Mouse (Mus musculus) forebrain, embryonic 16.5 days (tissue): ENCODE data around the gene Tbcb. TPM values are rescaled to one million over a fixed set of nuclear protein-coding genes. Genes with fewer than 3 reads are reported as not detected.
"Not testable (repeated sequence)": the region's sequence is repeated elsewhere in the genome, so short reads cannot be mapped to it uniquely, and the experiment has no call there.

ENCODE experiments used
- ATAC-seq: fragments of 200-750 bp; cut with Nextera tagmentation; 2 replicates; pipeline ENCODE4 v1.8.0; 2017; ENCODE audit warnings: mild to moderate bottlenecking, moderate library complexity
- H3K27ac ChIP-seq: fragments of 300-500 bp; sonication (generic); 2 replicates; pipeline ENCODE4 v1.5.1; 2014; ENCODE audit warnings: low read length, control low read depth
- H3K27me3 ChIP-seq: fragments of 300-500 bp; sonication (generic); replicated peaks from 2 replicates; pipeline ENCODE4 v1.6.1; 2014; ENCODE audit warnings: low read length; ENCODE audit not compliant: control insufficient read depth, insufficient read depth
- H3K36me3 ChIP-seq: fragments of 300-500 bp; sonication (generic); 2 replicates; pipeline ENCODE4 v1.6.1; 2014; ENCODE audit not compliant: control insufficient read depth, insufficient read depth
- H3K4me1 ChIP-seq: fragments of 300-500 bp; sonication (generic); replicated peaks from 2 replicates; pipeline ENCODE4 v1.6.1; 2014; ENCODE audit warnings: low read length; ENCODE audit not compliant: control insufficient read depth, insufficient read depth
- H3K4me2 ChIP-seq: fragments of 300-500 bp; sonication (generic); 2 replicates; pipeline ENCODE4 v1.6.1; 2014; ENCODE audit warnings: mild to moderate bottlenecking, low read length, control low read depth
- H3K4me3 ChIP-seq: fragments of 300-500 bp; sonication (generic); replicated peaks from 2 replicates; pipeline ENCODE4 v1.5.1; 2014; ENCODE audit warnings: mild to moderate bottlenecking, low read length, control low read depth
- H3K9ac ChIP-seq: fragments of 300-500 bp; sonication (generic); replicated peaks from 2 replicates; pipeline ENCODE4 v1.6.1; 2014; ENCODE audit warnings: low read depth, low read length, control low read depth
- H3K9me3 ChIP-seq: fragments of 300-500 bp; sonication (generic); 2 replicates; pipeline ENCODE4 v1.6.1; 2016; ENCODE audit warnings: low read length; ENCODE audit not compliant: control insufficient read depth
- WGBS: fragments of 180-500 bp; shearing (Covaris S2); extraction: QIAGEN DNeasy Blood & Tissue Kit; methylation state at CpG from one replicate; pipeline ENCODE4 v1.1.7; 2014; 5-methylcytosine and 5-hydroxymethylcytosine counted together
- polyA plus RNA-seq: library from polyadenylated mRNA; unstranded; fragments of >200 nt; fragmentation: Nextera tagmentation; extraction: Ambion mirVana; gene quantifications from 2 replicates; pipeline ENCODE4 v1.2.1, GENCODE M21; 2015

Tbcb gene
- polyA plus RNA-seq, 1 experiment from 2014 or later: 393 TPM

DNA sequence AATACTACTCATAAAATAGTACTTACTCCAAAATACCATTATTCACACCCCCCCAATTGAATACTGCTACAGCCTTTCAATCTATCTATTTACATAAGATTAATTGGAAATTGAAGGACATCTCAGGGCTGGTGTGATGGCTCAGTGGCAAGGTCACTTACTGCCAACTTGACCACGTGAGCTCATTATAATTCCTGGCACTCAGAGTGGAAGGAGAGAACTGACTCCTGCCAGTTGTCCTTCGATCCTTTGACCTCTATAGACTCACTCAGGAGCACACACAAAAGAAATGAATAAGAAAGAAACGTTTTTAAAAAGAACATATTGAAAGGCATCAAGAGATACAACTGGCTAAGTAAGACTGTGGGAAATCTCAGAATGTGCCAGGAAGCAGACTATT, 16.2 kb downstream of the Tbcb start:
- peaks cover 8% of the 10 kb centered on the region for H3K4me1 ChIP-seq
- H3K27ac ChIP-seq: no peak overlapping the region
- no peaks in the 10 kb centered on the region for H3K27me3 ChIP-seq
- no peaks in the 10 kb centered on the region for H3K36me3 ChIP-seq
- no peak overlapping the region for H3K9ac ChIP-seq
- ATAC-seq: no peak
- 75% methylated on average over 3 of the region's 3 CpGs for WGBS
- H3K9me3 ChIP-seq: no peaks in the 10 kb centered on the region
- no peak overlapping the region for H3K4me2 ChIP-seq
- no peak overlapping the region for H3K4me3 ChIP-seq

DNA sequence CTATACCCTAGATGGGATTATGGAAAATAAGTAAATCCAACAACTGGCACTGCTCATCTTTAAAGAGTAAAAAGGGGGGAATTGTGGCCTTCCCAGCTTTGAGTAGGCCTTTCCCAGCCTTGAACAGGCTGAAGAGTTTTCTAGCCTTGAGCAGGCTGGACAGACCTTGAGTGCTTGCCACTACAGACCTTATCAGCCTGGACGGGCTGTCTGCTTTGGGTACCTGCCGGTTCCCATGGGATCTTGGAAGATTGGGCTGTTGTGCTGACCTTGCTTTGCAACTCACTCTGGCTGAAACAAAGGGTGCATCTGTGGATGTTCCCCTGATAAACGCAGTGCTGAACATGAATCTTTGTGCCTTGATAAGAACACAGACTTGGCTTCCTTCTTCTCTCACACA, 18.2 kb downstream of the Tbcb start:
- H3K4me1 ChIP-seq: no peaks in the 10 kb centered on the region; the same call in 1 of the 2 replicates
- no peaks in the 10 kb centered on the region for H3K36me3 ChIP-seq
- WGBS: 87% methylated on average over 3 of the region's 3 CpGs
- H3K27me3 ChIP-seq: no peaks in the 10 kb centered on the region
- H3K4me2 ChIP-seq: no peak overlapping the region
- no peaks in the 10 kb centered on the region for H3K9me3 ChIP-seq
- H3K27ac ChIP-seq: no peak overlapping the region
- H3K9ac ChIP-seq: no peak overlapping the region
- ATAC-seq: no peak
- H3K4me3 ChIP-seq: no peak overlapping the region

DNA sequence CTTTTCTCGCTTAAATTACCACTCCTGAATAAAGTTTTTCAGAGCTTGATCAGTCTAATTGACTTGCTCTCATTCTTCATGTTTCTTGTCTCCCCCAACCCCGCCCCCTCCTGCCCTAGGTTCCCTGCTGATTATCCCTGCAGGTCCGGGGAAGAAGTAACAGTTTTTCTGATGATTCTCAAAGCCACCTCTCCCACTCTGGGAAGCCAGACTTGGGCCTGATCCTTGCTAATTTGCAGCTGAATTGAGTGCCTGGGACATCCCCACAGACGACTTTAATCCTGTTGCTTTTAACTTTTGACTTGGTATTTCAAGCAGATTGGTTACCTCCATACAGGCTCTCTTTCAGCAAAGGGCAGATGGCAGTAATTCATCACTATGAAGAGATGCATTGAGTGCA, 21.0 kb downstream of the Tbcb start:
- H3K27me3 ChIP-seq: 0 out of 2 replicates have a peak, but pooled peaks cover 2% of the 10 kb centered on the region
- H3K4me3 ChIP-seq: no peak overlapping the region
- no peak overlapping the region for H3K9ac ChIP-seq
- H3K4me2 ChIP-seq: no peak overlapping the region
- no peaks in the 10 kb centered on the region for H3K9me3 ChIP-seq
- WGBS: 18% methylated on average over 4 of the region's 4 CpGs
- no peak overlapping the region for H3K27ac ChIP-seq
- H3K4me1 ChIP-seq: no peaks in the 10 kb centered on the region
- no peaks in the 10 kb centered on the region for H3K36me3 ChIP-seq
- no peak for ATAC-seq

DNA sequence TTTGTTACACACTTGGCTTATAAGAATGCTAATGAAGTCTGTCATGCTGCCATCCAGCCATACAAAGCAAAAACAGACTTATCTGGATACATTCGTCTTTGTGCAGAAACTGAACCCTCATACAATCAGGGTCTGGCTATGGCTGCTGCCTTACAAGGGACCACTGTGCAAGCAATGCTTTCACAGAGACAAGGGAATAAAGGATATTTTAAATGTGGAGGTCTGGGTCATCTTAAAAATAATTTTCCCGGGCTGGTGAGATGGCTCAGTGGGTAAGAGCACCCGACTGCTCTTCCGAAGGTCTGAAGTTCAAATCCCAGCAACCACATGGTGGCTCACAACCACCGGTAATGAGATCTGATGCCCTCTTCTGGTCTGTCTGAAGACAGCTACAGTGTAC, 25.7 kb downstream of the Tbcb start:
- ATAC-seq, H3K27ac ChIP-seq, H3K4me1 ChIP-seq, H3K9me3 ChIP-seq, H3K9ac ChIP-seq, H3K4me3 ChIP-seq, H3K27me3 ChIP-seq, H3K4me2 ChIP-seq, H3K36me3 ChIP-seq: not testable (repeated sequence)
- WGBS: 61% methylated on average over 5 of the region's 5 CpGs

DNA sequence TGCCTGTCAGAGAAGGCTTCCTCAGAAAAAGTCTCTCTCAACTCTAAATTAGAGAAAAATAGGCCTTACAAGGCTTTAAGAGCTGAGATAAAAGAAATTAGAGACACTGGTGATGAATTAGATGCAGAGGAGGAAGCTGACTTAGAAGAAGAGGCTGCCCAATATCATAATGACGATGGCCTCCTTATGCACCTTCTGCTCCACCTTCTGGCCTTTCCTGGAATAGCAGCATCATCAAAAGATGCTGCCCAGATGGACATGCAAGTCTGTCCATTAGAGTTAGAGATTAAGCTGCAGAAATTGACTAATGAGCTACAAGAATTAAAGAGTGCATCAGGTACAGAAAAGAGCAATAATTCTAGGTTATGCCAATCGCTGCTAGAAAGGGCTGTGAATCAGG, 26.7 kb downstream of the Tbcb start:
- ATAC-seq: no peak
- Histone ChIP-seq H3K27me3 (0 out of 2 replicates have a peak, but pooled peaks cover 2% of the 10 kb centered on the region), H3K27ac (no peak overlapping the region), H3K36me3 (no peaks in the 10 kb centered on the region), H3K4me3 (no peak overlapping the region), H3K9ac (no peak overlapping the region), H3K9me3 (no peaks in the 10 kb centered on the region), H3K4me1 (no peaks in the 10 kb centered on the region), H3K4me2 (no peak overlapping the region)
- WGBS: 3% methylated on average over 2 of the region's 2 CpGs

DNA sequence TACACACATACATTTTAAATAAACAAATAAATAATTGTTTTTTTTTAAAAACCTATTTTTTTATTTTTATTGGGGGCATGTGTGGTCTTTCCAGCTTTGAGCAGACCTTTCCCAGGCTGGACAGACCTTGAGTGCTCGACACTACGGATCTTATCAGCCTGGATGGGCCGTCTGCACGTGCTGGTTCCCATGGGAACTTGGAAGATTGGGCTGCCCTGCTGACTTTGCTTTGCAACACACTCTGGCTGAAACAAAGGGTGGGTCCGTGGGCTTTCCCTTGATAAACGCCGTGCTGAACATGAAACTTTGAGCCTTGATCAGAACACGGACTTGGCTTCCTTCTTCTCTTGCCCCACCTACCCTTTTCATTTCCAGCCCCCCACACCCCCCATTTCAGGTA, 27.7 kb downstream of the Tbcb start:
- 17% methylated on average over 8 of the region's 8 CpGs for WGBS
- no peaks in the 10 kb centered on the region for H3K9me3 ChIP-seq
- no peaks in the 10 kb centered on the region for H3K4me1 ChIP-seq
- H3K27ac ChIP-seq: no peak overlapping the region
- H3K27me3 ChIP-seq: 0 out of 2 replicates have a peak, but pooled peaks cover 2% of the 10 kb centered on the region
- no peak overlapping the region for H3K9ac ChIP-seq
- H3K4me3 ChIP-seq: no peak overlapping the region
- H3K36me3 ChIP-seq: no peaks in the 10 kb centered on the region
- no peak for ATAC-seq
- no peak overlapping the region for H3K4me2 ChIP-seq

DNA sequence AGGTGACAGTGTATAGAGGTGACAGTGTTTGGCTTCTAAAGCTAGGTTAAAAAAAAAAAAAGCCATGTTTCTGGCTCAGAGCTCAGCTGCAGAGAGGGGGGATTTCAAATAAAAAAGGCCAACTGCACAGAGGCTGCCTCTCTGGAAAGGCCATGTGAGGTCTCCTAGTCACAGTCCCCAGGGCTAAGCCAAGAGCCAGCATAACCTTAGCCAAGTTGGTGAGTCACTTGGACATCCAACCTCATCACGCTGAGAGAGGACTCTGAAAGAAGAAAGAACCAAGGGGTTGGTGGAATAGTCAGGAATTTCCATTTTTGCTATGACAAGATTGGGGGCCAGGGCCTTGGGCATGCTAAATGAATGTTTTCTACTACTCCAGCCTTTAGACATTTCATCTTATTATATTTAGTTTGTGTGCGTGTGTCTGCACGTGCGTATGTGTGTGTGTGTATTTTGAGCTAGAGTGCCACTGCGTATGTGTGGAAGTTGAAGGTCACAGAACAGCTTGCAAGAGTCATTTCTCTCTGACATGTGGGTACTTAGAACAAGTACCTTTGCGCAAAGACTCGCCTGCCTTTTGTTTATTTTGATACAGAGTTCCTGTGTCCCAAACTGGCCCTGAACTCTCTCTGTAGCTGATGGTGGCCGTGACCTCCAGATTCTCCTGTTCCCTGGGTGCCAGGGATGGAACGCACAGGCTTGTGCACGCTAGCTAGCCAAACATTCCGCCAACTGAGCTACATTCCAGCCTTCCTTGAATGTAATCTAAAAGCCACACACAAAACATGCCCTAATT, 29.0 kb downstream of the Tbcb start:
- H3K4me3 ChIP-seq: no peak overlapping the region
- H3K9ac ChIP-seq: no peak overlapping the region
- H3K9me3 ChIP-seq: no peaks in the 10 kb centered on the region
- 84% methylated on average over 11 of the region's 11 CpGs for WGBS
- no peaks in the 10 kb centered on the region for H3K36me3 ChIP-seq
- no peak overlapping the region for H3K27ac ChIP-seq
- H3K4me1 ChIP-seq: peaks cover 8% of the 10 kb centered on the region
- ATAC-seq: no peak
- H3K4me2 ChIP-seq: no peak overlapping the region
- 0 out of 2 replicates have a peak, but pooled peaks cover 2% of the 10 kb centered on the region for H3K27me3 ChIP-seq

DNA sequence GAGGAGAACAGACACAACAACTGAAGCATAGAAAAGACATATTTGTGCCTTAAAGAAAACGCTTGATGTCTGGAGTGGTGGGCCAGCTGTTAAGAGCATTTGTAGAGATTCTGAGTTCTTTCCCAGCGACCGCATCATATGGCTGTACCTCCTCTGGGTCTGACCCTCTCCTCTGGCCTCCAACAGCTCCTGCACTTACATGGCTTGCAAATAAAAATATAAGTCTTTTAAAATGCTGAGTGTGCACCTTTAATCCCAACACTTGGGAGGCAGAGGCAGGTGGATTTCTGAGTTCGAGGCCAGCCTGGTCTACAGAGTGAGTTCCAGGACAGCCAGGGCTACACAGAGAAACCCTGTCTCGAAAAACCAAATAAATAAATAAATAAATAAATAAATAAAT, 31.4 kb downstream of the Tbcb start:
- not testable (repeated sequence) for H3K4me1 ChIP-seq, ATAC-seq, H3K9ac ChIP-seq, H3K4me3 ChIP-seq, H3K4me2 ChIP-seq, H3K9me3 ChIP-seq, H3K27ac ChIP-seq, H3K27me3 ChIP-seq, H3K36me3 ChIP-seq
- WGBS: 90% methylated on average over 5 of the region's 5 CpGs

DNA sequence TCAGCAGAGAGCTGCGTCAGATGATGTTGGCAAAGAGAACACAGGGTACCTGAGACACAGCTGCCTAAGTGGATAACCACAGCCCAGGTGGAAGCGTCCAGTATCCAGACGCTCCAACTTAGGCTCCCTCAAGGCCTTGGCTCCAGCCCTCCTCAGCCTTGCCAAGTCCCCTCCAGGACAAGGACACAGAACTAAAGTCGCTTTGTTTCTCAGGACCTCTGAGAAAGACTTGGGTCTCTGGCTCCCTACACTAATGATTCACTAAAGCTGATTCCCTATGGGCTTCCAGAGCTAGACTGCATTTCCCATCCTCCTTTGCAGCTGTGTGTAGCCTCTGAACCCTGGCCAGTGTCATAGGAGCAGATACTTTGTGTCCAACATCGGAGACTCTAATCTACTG, 31.9 kb downstream of the Tbcb start:
- 77% methylated on average over 5 of the region's 5 CpGs for WGBS
- H3K9me3 ChIP-seq: no peaks in the 10 kb centered on the region
- no peak overlapping the region for H3K4me2 ChIP-seq
- H3K9ac ChIP-seq: no peak overlapping the region
- H3K4me3 ChIP-seq: no peak overlapping the region
- ATAC-seq: no peak
- no peaks in the 10 kb centered on the region for H3K36me3 ChIP-seq
- no peak overlapping the region for H3K27ac ChIP-seq
- H3K27me3 ChIP-seq: no peaks in the 10 kb centered on the region
- peaks cover 8% of the 10 kb centered on the region for H3K4me1 ChIP-seq
